Mouse (Mus musculus): ENCODE data around the gene Grm4.

- TF ChIP-seq CTCF (IDR thresholded peaks at IDR 0.05; ENCODE audit: extremely low read depth, insufficient read depth, low read length) (no peak), POLR2A (IDR thresholded peaks at IDR 0.05; ENCODE audit: extremely low read depth, insufficient read depth, low read length) (no peak)
Observed at GRCm38 (mm10) chr17:27502288-27502687, 18.9 kb downstream of the Grm4 start.
